Mouse (Mus musculus) forebrain, embryonic 13.5 days (tissue): ENCODE results near the gene Atp2c1. TPM values are rescaled to one million over a fixed set of nuclear protein-coding genes. Genes with fewer than 3 reads are reported as not detected.

Experiments
- ATAC-seq: fragments of 200-750 bp; cut with Nextera tagmentation; 2 replicates; pipeline ENCODE4 v1.8.0; 2017
- H3K27ac ChIP-seq: fragments of 300-500 bp; sonication (generic); 2 replicates; pipeline ENCODE4 v1.5.1; 2015; ENCODE audit warnings: inconsistent platforms, mild to moderate bottlenecking, moderate library complexity
- H3K27me3 ChIP-seq: fragments of 300-500 bp; sonication (generic); 2 replicates; pipeline ENCODE4 v1.6.1; 2015; ENCODE audit warnings: mild to moderate bottlenecking, inconsistent platforms
- H3K36me3 ChIP-seq: fragments of 300-500 bp; sonication (generic); 2 replicates; pipeline ENCODE4 v1.6.1; 2015; ENCODE audit warnings: mild to moderate bottlenecking, inconsistent platforms; ENCODE audit not compliant: poor library complexity, severe bottlenecking
- H3K4me1 ChIP-seq: fragments of 300-500 bp; sonication (generic); 2 replicates; pipeline ENCODE4 v1.6.1; 2015; ENCODE audit warnings: inconsistent platforms
- H3K4me2 ChIP-seq: fragments of 300-500 bp; sonication (generic); 2 replicates; pipeline ENCODE4 v1.6.1; 2015; ENCODE audit warnings: inconsistent platforms, mild to moderate bottlenecking, moderate library complexity
- H3K4me3 ChIP-seq: fragments of 300-500 bp; sonication (generic); 2 replicates; pipeline ENCODE4 v1.5.1; 2015; ENCODE audit warnings: mild to moderate bottlenecking, inconsistent platforms
- H3K9ac ChIP-seq: fragments of 300-500 bp; sonication (generic); 2 replicates; pipeline ENCODE4 v1.6.1; 2015; ENCODE audit warnings: mild to moderate bottlenecking, inconsistent platforms
- H3K9me3 ChIP-seq: fragments of 300-500 bp; sonication (generic); replicated peaks from 2 replicates; pipeline ENCODE4 v1.6.1; 2016; ENCODE audit warnings: inconsistent platforms
- WGBS: fragments of 180-500 bp; shearing (Covaris S2); methylation state at CpG from one replicate; pipeline ENCODE4 v1.1.7; 2015; 5-methylcytosine and 5-hydroxymethylcytosine counted together
- polyA plus RNA-seq: library from polyadenylated mRNA; unstranded; fragments of >200 nt; fragmentation: Nextera tagmentation; extraction: Ambion mirVana; gene quantifications from 2 replicates; pipeline ENCODE4 v1.2.1, GENCODE M21; 2015

The Atp2c1 gene
- 66.1 and 66.8 TPM in 2 replicates for polyA plus RNA-seq

DNA sequence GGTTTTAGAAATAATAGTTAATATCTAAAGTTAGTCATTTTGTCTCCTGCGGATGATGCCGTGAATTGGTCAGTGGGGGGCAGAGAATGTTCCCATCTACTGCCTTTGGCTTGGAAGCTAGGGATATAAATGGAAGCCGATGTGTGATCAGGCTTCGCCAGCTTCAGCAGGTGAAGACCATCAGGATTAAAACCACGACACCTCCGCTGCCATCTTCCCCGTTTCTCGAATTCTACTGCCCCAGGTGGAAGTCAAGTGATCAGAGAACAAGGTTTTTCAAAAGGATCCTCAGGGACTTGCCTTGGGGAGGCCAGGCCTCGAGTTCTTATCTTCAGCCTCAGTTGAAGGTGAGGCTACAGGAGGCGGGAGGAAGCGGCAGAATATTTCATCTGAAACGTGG is at the start of gene Atp2c1:
Gene Atp2c1, minus strand, starts transcription at position 101 of the 400 bp plus-strand sequence.
- Histone ChIP-seq H3K9ac (no peak within 1 kb of the TSS), H3K9me3 (no peaks in the 10 kb centered on the region), H3K27me3 (no peaks in the 10 kb centered on the region), H3K4me3 (no peak within 1 kb of the TSS), H3K4me2 (no peak within 1 kb of the TSS), H3K27ac (no peak within 1 kb of the TSS), H3K36me3 (no peaks in the 10 kb centered on the region), H3K4me1 (peaks cover 14% of the 10 kb centered on the region)
- ATAC-seq, result no peak
- 92% methylated on average over 12 of the region's 12 CpGs for WGBS

DNA sequence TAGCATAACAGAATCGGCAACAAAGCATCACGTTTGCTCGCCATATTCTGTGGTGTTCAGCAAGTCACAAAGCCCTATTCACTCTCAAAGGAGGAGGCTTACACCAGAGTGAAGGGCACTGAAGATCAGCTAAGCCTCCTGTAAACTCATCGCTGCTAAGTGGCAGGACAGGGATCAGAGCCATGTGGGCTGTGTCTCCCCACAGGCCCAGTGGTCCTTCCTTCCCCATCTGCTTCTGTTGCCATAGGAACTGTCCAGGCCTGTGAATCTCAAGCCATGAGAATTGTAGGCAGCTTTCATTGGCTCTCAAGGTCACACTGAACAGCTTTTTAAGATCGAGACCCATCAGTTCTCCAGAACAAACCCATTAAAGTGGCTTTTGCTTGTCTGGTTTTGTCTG is 30.3 kb upstream of the Atp2c1 start:
- Histone ChIP-seq H3K36me3 (no peaks in the 10 kb centered on the region), H3K27me3 (no peaks in the 10 kb centered on the region), H3K9ac (no peak overlapping the region), H3K4me2 (no peak overlapping the region), H3K9me3 (no peaks in the 10 kb centered on the region), H3K4me3 (no peak overlapping the region), H3K4me1 (peaks cover 16% of the 10 kb centered on the region), H3K27ac (no peak overlapping the region)
- WGBS, result 83% methylated on average over 5 of the region's 5 CpGs
- no peak for ATAC-seq

GRCm38 (mm10) chr9:105556141-105556735 is 29.1 kb upstream of the Atp2c1 start:
- Histone ChIP-seq H3K4me1 (peaks cover 16% of the 10 kb centered on the region), H3K27me3 (no peaks in the 10 kb centered on the region), H3K4me3 (no peak overlapping the region), H3K9ac (no peak overlapping the region), H3K4me2 (no peak overlapping the region), H3K9me3 (no peaks in the 10 kb centered on the region), H3K27ac (no peak overlapping the region), H3K36me3 (no peaks in the 10 kb centered on the region)
- ATAC-seq, result no peak
- WGBS, result 79% methylated on average over 8 of the region's 8 CpGs

GRCm38 (mm10) chr9:105554439-105554807 is 27.3 kb upstream of the Atp2c1 start:
- Histone ChIP-seq H3K4me2 (peak overlapping the region; percentile 53), H3K27me3 (no peaks in the 10 kb centered on the region), H3K4me1 (peaks cover 16% of the 10 kb centered on the region), H3K27ac (peak overlapping the region; percentile 59; the same call in 1 of the 2 replicates), H3K4me3 (no peak overlapping the region), H3K9ac (peak overlapping the region; percentile 34; the same call in 1 of the 2 replicates), H3K9me3 (no peaks in the 10 kb centered on the region), H3K36me3 (no peaks in the 10 kb centered on the region)
- ATAC-seq, result no peak
- 53% methylated on average over 7 of the region's 7 CpGs for WGBS

- peak overlapping the region; percentile 59 for H3K27ac ChIP-seq
- peak overlapping the region; percentile 21 for H3K4me3 ChIP-seq
- ATAC-seq, result 0 out of 2 replicates have a peak, but pooled peaks have one; percentile 45
Observed at GRCm38 (mm10) chr9:105553629-105554438, 26.7 kb upstream of the Atp2c1 start.

GRCm38 (mm10) chr9:105551407-105551806 is 24.3 kb upstream of the Atp2c1 start:
- no peaks in the 10 kb centered on the region for H3K27me3 ChIP-seq
- H3K27ac ChIP-seq, result no peak overlapping the region
- no peak overlapping the region for H3K4me3 ChIP-seq
- H3K4me1 ChIP-seq, result peaks cover 16% of the 10 kb centered on the region
- H3K36me3 ChIP-seq, result no peaks in the 10 kb centered on the region
- no peak overlapping the region for H3K4me2 ChIP-seq
- H3K9me3 ChIP-seq, result no peaks in the 10 kb centered on the region
- no peak overlapping the region for H3K9ac ChIP-seq
- no peak for ATAC-seq
- 54% methylated on average over 4 of the region's 4 CpGs for WGBS

More at GRCm38 (mm10) chr9:105553629-105554438, 26.7 kb upstream of the Atp2c1 start:
- Histone ChIP-seq H3K36me3 (no peaks in the 10 kb centered on the region), H3K9me3 (no peaks in the 10 kb centered on the region), H3K9ac (peak overlapping the region; percentile 34), H3K4me1 (peaks cover 16% of the 10 kb centered on the region), H3K27me3 (no peaks in the 10 kb centered on the region), H3K4me2 (peak overlapping the region; percentile 53)
- WGBS, result 7% methylated on average over 24 of the region's 24 CpGs

DNA sequence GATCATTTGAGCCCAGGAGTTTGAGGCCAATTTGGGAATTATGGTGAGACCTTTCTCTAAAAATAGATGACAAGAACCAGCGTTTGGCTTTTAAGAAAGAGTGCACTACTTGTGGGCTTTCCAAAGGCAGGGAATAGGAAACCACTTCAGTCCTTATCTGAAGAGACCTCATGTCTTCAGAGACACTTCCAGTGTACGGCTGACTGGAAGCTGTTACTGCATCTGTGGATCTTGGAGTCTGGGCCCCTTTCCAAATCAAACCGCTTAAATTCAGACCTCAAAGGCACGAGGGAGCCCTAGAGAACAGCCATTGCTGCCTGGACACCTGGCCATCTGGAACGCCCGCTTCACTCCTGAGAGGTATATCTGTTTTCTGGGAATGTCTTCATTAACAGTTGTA is 22.0 kb upstream of the Atp2c1 start:
- no peak for ATAC-seq
- no peak overlapping the region for H3K4me2 ChIP-seq
- H3K36me3 ChIP-seq, result no peaks in the 10 kb centered on the region
- H3K9me3 ChIP-seq, result no peaks in the 10 kb centered on the region
- no peaks in the 10 kb centered on the region for H3K27me3 ChIP-seq
- WGBS, result 85% methylated on average over 6 of the region's 6 CpGs
- H3K4me1 ChIP-seq, result peaks cover 13% of the 10 kb centered on the region
- no peak overlapping the region for H3K4me3 ChIP-seq
- H3K9ac ChIP-seq, result no peak overlapping the region
- no peak overlapping the region for H3K27ac ChIP-seq

DNA sequence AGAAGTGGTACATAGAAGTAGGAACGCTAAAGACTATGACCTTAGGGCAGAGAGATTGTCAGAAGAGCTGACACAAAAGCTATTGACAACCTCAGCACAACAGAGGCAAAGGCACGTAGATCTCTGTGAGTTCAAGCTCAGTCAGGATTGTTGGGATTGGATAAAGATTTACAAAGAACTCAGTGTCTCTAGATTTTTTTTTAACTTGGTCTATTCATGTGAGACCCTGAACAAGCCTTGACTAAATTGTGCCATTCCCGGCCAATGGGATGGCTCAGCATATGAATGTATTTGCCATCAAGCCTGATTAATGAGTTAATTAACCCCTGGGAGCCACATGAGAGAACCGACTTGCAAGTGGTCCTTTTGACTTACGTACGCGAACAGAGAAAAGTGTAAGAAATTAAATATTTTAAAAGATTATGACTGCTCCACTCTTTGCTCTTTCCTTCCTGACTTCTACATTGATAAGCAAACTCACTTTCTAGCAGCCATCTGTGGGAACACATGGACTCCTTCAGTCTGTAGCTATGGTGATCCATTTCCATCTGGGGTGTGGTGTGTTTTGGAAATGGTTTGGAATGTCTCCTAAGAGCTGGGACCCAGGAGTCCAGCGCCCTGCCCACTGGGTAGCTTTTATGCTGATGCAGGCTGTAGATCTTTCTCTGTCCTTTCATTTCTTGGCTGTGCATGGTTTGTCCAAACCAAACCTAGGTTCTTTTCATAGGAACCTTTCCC is 17.1 kb upstream of the Atp2c1 start:
- Histone ChIP-seq H3K9ac (no peak overlapping the region), H3K4me3 (no peak overlapping the region), H3K4me2 (no peak overlapping the region), H3K27me3 (no peaks in the 10 kb centered on the region), H3K4me1 (no peaks in the 10 kb centered on the region), H3K9me3 (no peaks in the 10 kb centered on the region), H3K27ac (no peak overlapping the region), H3K36me3 (no peaks in the 10 kb centered on the region)
- WGBS, result 49% methylated on average over 8 of the region's 8 CpGs
- ATAC-seq, result no peak

DNA sequence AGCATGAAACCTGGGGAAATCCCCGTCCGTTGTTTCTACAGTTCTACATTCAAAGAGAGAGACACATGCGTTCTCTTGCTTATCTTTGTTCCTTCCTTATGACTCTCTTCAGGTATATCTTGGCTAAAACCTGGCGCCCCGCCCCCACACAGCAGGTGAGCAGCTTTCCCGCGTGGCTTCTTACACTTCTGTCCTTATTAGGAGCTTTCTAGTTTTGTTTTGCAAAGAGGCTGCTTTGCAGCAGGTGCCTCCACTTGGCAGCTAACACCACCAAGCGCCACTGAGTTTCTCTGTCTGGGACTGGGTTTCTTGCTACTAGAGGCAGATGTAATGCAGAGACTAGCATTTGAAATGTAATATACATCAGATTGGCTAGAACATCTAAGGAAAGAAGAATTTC is 10.4 kb upstream of the Atp2c1 start:
- WGBS, result 21% methylated on average over 8 of the region's 8 CpGs
- H3K9ac ChIP-seq, result no peak overlapping the region
- H3K27me3 ChIP-seq, result no peaks in the 10 kb centered on the region
- no peak overlapping the region for H3K27ac ChIP-seq
- H3K4me1 ChIP-seq, result peaks cover 10% of the 10 kb centered on the region
- no peak overlapping the region for H3K4me3 ChIP-seq
- H3K36me3 ChIP-seq, result no peaks in the 10 kb centered on the region
- no peaks in the 10 kb centered on the region; the same call in 1 of the 2 replicates for H3K9me3 ChIP-seq
- H3K4me2 ChIP-seq, result no peak overlapping the region
- ATAC-seq, result no peak

DNA sequence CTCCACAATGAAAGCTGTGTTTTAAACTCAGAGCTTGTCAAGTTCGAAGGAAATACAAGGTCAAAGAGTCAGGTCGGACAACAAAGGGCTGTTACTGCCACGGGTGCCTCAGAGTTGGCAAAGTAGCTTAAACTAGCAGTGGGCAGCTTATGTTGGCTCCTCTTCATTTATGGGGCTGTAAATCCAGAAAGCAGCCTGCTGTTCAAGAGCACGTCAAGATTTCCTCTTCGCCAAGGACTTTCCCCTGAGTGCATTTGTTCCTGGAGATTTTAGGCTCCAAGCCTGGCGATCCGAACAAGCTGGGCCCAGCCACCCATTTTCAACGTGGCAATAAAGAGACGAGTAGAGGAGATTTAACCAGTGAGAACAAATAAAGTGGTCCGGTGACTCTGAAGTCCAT is 9.8 kb upstream of the Atp2c1 start:
- Histone ChIP-seq H3K9me3 (no peaks in the 10 kb centered on the region; the same call in 1 of the 2 replicates), H3K4me2 (no peak overlapping the region), H3K4me1 (peaks cover 10% of the 10 kb centered on the region), H3K9ac (no peak overlapping the region), H3K4me3 (no peak overlapping the region), H3K27me3 (no peaks in the 10 kb centered on the region), H3K36me3 (no peaks in the 10 kb centered on the region), H3K27ac (no peak overlapping the region)
- WGBS, result 59% methylated on average over 10 of the region's 10 CpGs
- no peak for ATAC-seq

- Histone ChIP-seq H3K27ac (no peak overlapping the region), H3K27me3 (no peaks in the 10 kb centered on the region), H3K9ac (no peak overlapping the region), H3K36me3 (no peaks in the 10 kb centered on the region), H3K9me3 (no peaks in the 10 kb centered on the region), H3K4me3 (no peak overlapping the region), H3K4me1 (peaks cover 14% of the 10 kb centered on the region), H3K4me2 (no peak overlapping the region)
- no peak for ATAC-seq
- 49% methylated on average over 4 of the region's 4 CpGs for WGBS
Observed at GRCm38 (mm10) chr9:105525355-105525754, 1.8 kb downstream of the Atp2c1 start.

GRCm38 (mm10) chr9:105523038-105523437 is 4.1 kb downstream of the Atp2c1 start:
- WGBS, result 72% methylated on average over 2 of the region's 2 CpGs
- Histone ChIP-seq H3K36me3 (no peaks in the 10 kb centered on the region), H3K27ac (no peak overlapping the region), H3K4me2 (no peak overlapping the region), H3K4me3 (no peak overlapping the region), H3K9me3 (no peaks in the 10 kb centered on the region), H3K27me3 (no peaks in the 10 kb centered on the region), H3K4me1 (peaks cover 25% of the 10 kb centered on the region), H3K9ac (no peak overlapping the region)
- no peak for ATAC-seq
